Mouse (Mus musculus) adrenal gland, adult 18-20 months (tissue): ENCODE results near the gene Ehd3. TPM values are rescaled to one million over a fixed set of nuclear protein-coding genes. Genes with fewer than 3 reads are reported as not detected.

Experiments used
- DNase-seq, 2 experiments: peaks; one replicate each; pipeline ENCODE4 v3.0.0; 2021 to 2022; ENCODE audit warnings: low spot score in 2 of 2
- long read RNA-seq, 2 experiments: library from polyadenylated mRNA; stranded (forward); transcript quantifications; one replicate each; pipeline ENCODE4 v2.0.0; 2021
- total RNA-seq, 2 experiments: library from RNA; stranded (reverse); gene quantifications; 1 replicate in 1 of 2; 2 replicates in 1 of 2; pipeline ENCODE4 v1.2.3; 2021

Gene Ehd3
- 10 to 100 TPM; 59.2 to 70.6 TPM for total RNA-seq
- long read RNA-seq, experiment 1, transcript Ehd3-202 (1 exons, 3,528 nt), result minor isoform, 5 of 144 reads
- long read RNA-seq, experiment 1, transcript Ehd3-201 (6 exons, 3,659 nt), result major isoform, 128 of 144 reads
- long read RNA-seq, experiment 1, partial matches to known transcripts, result 3 of 144 reads
- long read RNA-seq, experiment 1, other reads (novel, unspliced or antisense), result 8 of 144 reads
- long read RNA-seq, experiment 2, transcript Ehd3-202 (1 exons, 3,528 nt), result minor isoform, 6 of 77 reads
- long read RNA-seq, experiment 2, transcript Ehd3-201 (6 exons, 3,659 nt), result major isoform, 58 of 77 reads
- long read RNA-seq, experiment 2, partial matches to known transcripts, result 2 of 77 reads
- long read RNA-seq, experiment 2, other reads (novel, unspliced or antisense), result 11 of 77 reads

GRCm38 (mm10) chr17:73803521-73804184 is at the start of gene Ehd3:
TSS of gene Ehd3 (plus strand) at chr17:73804134.
- DNase-seq, result no peak

- DNase-seq, result peak in 1 of 2 experiments; percentile 25
Measured at GRCm38 (mm10) chr17:73770964-73771363, 33.0 kb upstream of the Ehd3 start.

DNA sequence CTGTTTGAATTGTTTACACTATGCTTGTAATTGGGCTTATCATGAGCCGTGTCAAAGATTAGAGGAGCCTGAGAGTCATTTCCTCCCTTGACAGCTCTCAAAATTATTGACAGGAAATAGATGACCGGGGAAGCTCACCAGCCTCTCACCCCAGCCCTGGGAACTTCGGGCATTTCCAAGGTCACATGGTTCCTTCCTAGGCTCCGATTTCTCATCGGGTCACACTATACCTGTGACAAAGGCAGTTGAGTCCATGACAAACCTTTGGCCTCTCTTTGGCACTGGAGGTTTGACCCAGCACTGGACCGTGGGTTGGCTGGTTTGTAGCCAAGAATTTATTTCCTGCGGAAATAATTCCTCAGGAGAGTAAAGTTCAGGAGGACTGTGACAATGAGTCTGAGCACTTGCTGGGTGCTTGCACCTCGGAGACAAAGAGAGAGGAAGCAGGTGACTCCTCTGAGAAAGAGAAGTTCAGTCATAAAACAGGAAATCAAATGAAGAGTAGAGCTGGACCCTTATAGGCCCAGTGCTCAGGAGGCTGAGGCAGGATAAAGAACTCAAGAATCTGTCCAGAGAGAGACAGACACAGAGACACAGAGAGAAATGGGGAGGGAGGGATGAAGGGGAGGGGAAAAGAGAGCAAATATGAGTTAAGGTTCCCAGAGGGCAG is 17.2 kb upstream of the Ehd3 start:
- no peak for DNase-seq

GRCm38 (mm10) chr17:73790284-73791020 is 13.5 kb upstream of the Ehd3 start:
- DNase-seq, result no peak

GRCm38 (mm10) chr17:73796789-73797188 is 7.1 kb upstream of the Ehd3 start:
- no peak for DNase-seq

- DNase-seq, result no peak
Measured at GRCm38 (mm10) chr17:73797706-73798105, 6.2 kb upstream of the Ehd3 start.

DNA sequence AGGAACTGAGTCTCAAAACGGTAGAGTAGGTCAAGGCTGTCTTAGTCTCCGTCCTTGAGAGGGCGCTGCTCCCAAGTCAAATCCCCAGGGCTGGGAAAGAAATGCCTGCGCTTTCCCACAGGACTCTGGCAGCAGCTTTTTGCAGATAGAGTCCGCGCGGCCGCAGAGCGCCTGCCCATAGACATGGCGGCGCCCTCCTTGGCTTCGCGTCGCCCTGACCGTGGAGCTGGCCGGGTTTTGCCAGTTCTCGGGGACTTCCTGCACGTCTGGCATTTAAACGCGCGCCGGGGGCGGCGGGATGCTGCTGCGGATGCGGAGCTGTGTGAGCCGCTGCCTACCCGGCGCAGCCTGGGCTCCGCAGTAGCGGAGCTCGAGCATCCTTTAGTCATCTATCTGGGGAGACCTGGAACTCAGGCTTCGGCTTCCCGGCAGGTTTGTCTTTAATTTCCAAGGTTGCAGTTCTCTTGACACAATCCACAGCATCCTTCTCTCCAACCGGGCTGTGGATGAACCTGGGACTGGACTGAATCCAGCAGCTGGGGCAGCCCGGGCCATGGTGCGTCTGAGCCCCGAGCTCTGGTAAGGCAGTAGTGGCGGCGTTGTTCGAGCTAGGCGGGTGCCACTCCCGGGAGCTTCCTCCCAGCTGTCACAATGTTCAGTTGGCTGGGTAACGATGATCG is 798 bp downstream of the Ehd3 start:
- peak; percentile 81 to 85 for DNase-seq

DNA sequence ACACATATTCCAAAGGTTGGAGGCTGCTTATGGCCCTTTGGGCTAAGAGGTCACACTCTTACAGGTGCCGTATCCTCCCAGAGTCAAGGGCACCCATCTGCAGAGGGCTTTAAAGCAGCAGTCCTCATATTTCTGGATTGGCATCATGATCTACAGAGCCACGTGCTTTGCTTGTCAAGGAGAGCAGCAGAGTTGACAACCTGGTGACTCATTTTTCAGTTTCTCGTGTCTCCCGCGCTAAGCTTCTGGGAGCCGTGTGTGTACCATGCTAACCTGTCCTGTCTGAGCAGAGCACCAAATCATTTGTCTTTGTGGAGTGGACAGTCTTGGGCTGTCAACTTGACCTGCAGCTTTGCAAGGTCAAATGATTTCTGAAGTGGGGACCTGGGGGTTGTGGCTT is 2.4 kb downstream of the Ehd3 start:
- no peak for DNase-seq

DNA sequence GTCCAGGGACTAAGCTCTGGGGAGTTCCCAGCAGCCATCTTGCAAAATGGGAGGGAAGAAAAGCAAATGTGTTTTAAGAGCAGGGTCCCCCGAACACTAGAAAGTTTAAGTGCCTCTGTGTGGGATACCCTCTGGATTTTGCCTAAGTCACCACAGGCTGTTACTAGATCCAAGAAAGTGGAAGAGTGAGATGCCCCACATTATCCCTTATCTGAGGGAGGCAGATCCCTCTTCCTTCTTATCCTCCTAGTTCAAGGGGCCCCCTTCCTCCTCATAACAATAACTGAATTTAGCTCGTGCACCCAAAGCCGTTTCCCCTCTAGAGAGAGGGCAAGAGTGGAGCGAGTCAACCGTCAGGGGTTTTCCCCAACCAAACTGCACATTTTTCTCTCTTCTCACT is 3.3 kb downstream of the Ehd3 start:
- DNase-seq, result no peak

DNA sequence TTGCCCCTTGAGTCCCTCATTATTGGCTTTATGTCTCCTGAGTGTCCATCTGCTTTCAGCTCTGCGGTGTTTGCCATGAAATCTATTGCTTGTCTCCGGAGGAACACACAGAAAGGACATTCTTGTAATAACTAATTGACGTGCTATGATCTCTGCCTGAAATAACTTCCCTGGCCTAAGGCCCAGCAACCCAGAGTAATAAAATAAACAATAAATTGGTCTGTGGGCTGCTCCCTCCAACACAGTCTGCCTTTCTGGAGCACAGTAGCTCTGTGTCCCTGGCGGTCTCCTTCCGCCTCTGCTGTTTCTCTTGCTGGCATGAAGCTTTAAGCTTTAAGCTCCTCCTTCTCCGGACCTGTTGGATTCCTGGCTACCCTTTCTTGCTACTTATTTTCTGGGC is 4.5 kb downstream of the Ehd3 start:
- DNase-seq, result no peak

GRCm38 (mm10) chr17:73810801-73811200 is 6.9 kb downstream of the Ehd3 start:
- DNase-seq, result no peak

DNA sequence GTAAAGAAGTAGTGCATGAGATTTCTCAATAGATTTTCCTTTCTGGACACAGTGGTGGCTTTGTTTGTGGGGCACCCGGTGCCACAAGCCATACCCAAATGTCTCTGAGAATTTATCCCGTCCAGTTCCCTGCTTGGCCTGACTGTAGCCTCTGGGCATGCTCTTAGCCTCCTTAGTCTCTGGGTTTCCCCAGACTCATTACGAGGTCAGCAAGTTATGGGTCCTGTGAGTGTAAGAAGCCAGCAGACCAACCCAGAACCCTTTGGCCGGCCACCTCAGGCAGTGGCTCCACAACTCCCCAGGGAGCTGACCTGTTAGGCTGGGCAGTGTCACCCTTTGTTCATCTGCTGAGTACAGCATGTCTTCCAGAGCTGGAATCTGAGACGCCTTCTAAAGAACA is 7.6 kb downstream of the Ehd3 start:
- DNase-seq, result no peak

- no peak for DNase-seq
Measured at GRCm38 (mm10) chr17:73813031-73813660, 9.2 kb downstream of the Ehd3 start.

DNA sequence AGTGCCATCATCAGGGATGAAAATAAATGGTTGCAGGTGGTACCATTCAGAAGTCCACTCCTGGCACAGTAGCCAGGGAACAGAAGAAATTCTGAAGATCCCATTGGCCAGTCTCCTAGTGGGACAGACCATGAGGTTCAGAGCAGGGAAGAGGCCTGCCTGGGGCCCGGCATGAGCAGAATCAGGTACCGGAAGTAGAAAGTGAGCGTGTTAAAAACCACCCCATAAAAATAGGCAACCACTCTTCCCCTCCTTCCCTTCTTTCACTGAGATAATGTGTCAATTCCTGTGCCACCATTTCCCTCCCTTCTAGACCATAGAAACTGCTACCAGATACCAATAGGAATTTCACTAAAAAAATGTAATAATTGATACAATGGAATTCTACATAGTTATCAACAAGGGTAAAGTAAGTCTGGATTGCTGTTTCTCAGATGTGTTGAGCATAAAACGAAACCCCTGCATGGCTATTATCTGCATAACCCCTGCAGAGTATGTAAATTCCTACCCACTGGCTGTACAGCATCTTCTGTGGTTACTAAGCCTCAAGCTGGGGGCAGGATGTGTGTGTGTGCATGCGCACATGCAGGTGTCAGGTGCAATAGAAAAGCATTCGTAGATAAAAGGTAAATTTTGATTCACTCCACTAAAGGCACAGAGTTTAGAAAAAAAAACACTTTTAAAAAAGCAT is 10.7 kb downstream of the Ehd3 start:
- DNase-seq, result no peak

GRCm38 (mm10) chr17:73817697-73818380 is 13.9 kb downstream of the Ehd3 start:
- no peak for DNase-seq

GRCm38 (mm10) chr17:73818936-73819335 is 15.0 kb downstream of the Ehd3 start:
- DNase-seq, result no peak

- no peak for DNase-seq
Measured at GRCm38 (mm10) chr17:73820726-73821125, 16.8 kb downstream of the Ehd3 start.

DNA sequence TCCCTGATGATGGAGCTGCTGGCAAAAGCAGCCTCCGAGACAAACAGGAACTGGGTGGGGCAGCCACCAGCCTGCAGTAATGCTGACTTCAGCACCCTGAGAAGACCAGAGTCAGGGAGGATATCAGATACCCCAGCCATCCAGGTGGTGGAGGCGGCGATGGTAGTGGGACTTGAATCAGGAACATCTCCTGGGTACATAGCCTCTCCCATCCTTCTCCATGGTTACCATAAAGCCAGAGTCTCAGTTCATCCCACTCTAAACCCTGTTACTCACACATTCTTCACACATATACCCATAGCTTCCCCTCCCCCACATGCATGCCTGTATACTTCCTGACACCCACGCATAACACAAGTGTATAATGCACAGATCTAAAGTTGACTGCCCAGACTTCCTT is 18.3 kb downstream of the Ehd3 start:
- no peak for DNase-seq
